Comparison of ENCODE assay signal across 28 mouse cellular contexts in genomic region chr16:71496478-71497198, GRCm38 (mm10).
DNase-seq lines count a peak whose midpoint lies in the region; ATAC-seq and TF ChIP-seq lines count a peak whose summit lies in the region.
"Had no signal": no experiment of that assay in that cellular context is flagged by ENCODE, and none has a peak within 500 bp of the region (broad histone marks: within the 10 kb centered on the region; RNA-seq: fewer than 3 reads in every experiment).

No protein-coding gene starts in this region.

- no peak overlapping the region for H3K4me3 ChIP-seq in forebrain, embryonic 11.5 days (ENCODE audit: low read depth, low read length)
- no peak overlapping the region for H3K4me3 ChIP-seq in forebrain, postnatal 0 days (ENCODE audit: low read depth, low read length)
- no peak overlapping the region for H3K4me3 ChIP-seq in midbrain, embryonic 11.5 days (ENCODE audit: low read depth, low read length)
- H3K4me3 ChIP-seq in midbrain, postnatal 0 days (ENCODE audit: low read depth, low read length): no peak overlapping the region
- H3K4me3 ChIP-seq in forebrain, embryonic 13.5 days: no peak overlapping the region
- H3K4me3 ChIP-seq in midbrain, embryonic 13.5 days (replicated peaks): no peak overlapping the region
- no peak overlapping the region for H3K4me3 ChIP-seq in intestine, embryonic 15.5 days (replicated peaks)
- H3K4me3 ChIP-seq: gastrocnemius, adult 2 months; heart, adult 2 months; heart, embryonic 13.5 days; limb, embryonic 13.5 days; lung, embryonic 15.5 days; megakaryocyte, embryonic 14.5 days; neural tube, embryonic 13.5 days had no signal

- H3K4me1 ChIP-seq in forebrain, embryonic 11.5 days (replicated peaks; ENCODE audit: control insufficient read depth, insufficient read depth, low read length): 0 out of 2 replicates have a peak, but pooled peaks cover 2% of the 10 kb centered on the region
- H3K4me1 ChIP-seq in forebrain, postnatal 0 days (ENCODE audit: insufficient read depth): no peaks in the 10 kb centered on the region
- H3K4me1 ChIP-seq in midbrain, embryonic 11.5 days (ENCODE audit: control insufficient read depth, insufficient read depth, low read length): no peaks in the 10 kb centered on the region
- no peaks in the 10 kb centered on the region for H3K4me1 ChIP-seq in midbrain, postnatal 0 days (ENCODE audit: insufficient read depth, low read length)
- H3K4me1 ChIP-seq in forebrain, embryonic 13.5 days: peaks cover 9% of the 10 kb centered on the region
- 0 out of 2 replicates have a peak, but pooled peaks cover 7% of the 10 kb centered on the region for H3K4me1 ChIP-seq in midbrain, embryonic 13.5 days (replicated peaks)
- no peaks in the 10 kb centered on the region for H3K4me1 ChIP-seq in intestine, embryonic 15.5 days (replicated peaks)
- H3K4me1 ChIP-seq: heart, embryonic 13.5 days; limb, embryonic 13.5 days; lung, embryonic 15.5 days; megakaryocyte, embryonic 14.5 days had no signal

- DNase-seq in forebrain, embryonic 11.5 days (ENCODE audit: low spot score): no peak
- DNase-seq in forebrain, postnatal 0 days: no peak
- no peak for DNase-seq in midbrain, embryonic 11.5 days (ENCODE audit: low spot score, missing footprints)
- DNase-seq in midbrain, postnatal 0 days (ENCODE audit: low spot score): no peak
- no peak for DNase-seq in gastrocnemius, postnatal 36 days
- DNase-seq: adrenal gland, postnatal 10 days; cerebellum, adult 11-12 months; cerebellum, adult 9-11 months; gastrocnemius, adult 2 months; heart, adult 2 months; heart, postnatal 10 days; kidney, adult 8-10 months; kidney, postnatal 4 days; lung, postnatal 36 days; thymus, postnatal 4 days had no signal

- no peak overlapping the region for H3K27ac ChIP-seq in forebrain, embryonic 11.5 days (ENCODE audit: low read depth, low read length)
- no peak overlapping the region for H3K27ac ChIP-seq in forebrain, postnatal 0 days (ENCODE audit: low read depth, low read length)
- no peak overlapping the region for H3K27ac ChIP-seq in midbrain, embryonic 11.5 days (ENCODE audit: low read depth, low read length)
- H3K27ac ChIP-seq in midbrain, postnatal 0 days (ENCODE audit: low read depth, low read length): no peak overlapping the region
- no peak overlapping the region for H3K27ac ChIP-seq in forebrain, embryonic 13.5 days
- H3K27ac ChIP-seq in midbrain, embryonic 13.5 days: peak overlapping the region; percentile 51
- H3K27ac ChIP-seq in intestine, embryonic 15.5 days: no peak overlapping the region
- H3K27ac ChIP-seq: gastrocnemius, adult 2 months; heart, adult 2 months; heart, embryonic 13.5 days; kidney, postnatal 0 days; limb, embryonic 13.5 days; lung, embryonic 15.5 days; neural tube, embryonic 13.5 days had no signal

- ATAC-seq in forebrain, embryonic 11.5 days (replicated peaks; ENCODE audit: low FRiP score): peak; percentile 75
- no peak for ATAC-seq in forebrain, postnatal 0 days
- ATAC-seq in midbrain, embryonic 11.5 days (ENCODE audit: low FRiP score): peak; percentile 86
- no peak for ATAC-seq in midbrain, postnatal 0 days (ENCODE audit: low FRiP score)
- ATAC-seq in forebrain, embryonic 13.5 days: peak; percentile 51
- ATAC-seq in midbrain, embryonic 13.5 days: peak; percentile 86
- ATAC-seq in intestine, embryonic 15.5 days: no peak
- ATAC-seq: hindbrain, embryonic 16.5 days; intestine, embryonic 16.5 days; Patski had no signal

- H3K9ac ChIP-seq in forebrain, embryonic 11.5 days (ENCODE audit: low read length): no peak overlapping the region
- H3K9ac ChIP-seq in forebrain, postnatal 0 days: no peak overlapping the region
- H3K9ac ChIP-seq in midbrain, embryonic 11.5 days (ENCODE audit: low read length): no peak overlapping the region
- no peak overlapping the region for H3K9ac ChIP-seq in midbrain, postnatal 0 days (replicated peaks; ENCODE audit: low read length, poor library complexity, severe bottlenecking)
- no peak overlapping the region for H3K9ac ChIP-seq in forebrain, embryonic 13.5 days
- H3K9ac ChIP-seq in midbrain, embryonic 13.5 days (replicated peaks): no peak overlapping the region
- H3K9ac ChIP-seq in intestine, embryonic 15.5 days: no peak overlapping the region
- H3K9ac ChIP-seq: heart, embryonic 13.5 days; limb, embryonic 13.5 days; lung, embryonic 15.5 days; neural tube, embryonic 13.5 days had no signal

- no peaks in the 10 kb centered on the region for H3K36me3 ChIP-seq in forebrain, embryonic 11.5 days (ENCODE audit: control insufficient read depth, insufficient read depth, low read length)
- H3K36me3 ChIP-seq in forebrain, postnatal 0 days (ENCODE audit: insufficient read depth): no peaks in the 10 kb centered on the region
- no peaks in the 10 kb centered on the region for H3K36me3 ChIP-seq in midbrain, embryonic 11.5 days (ENCODE audit: control insufficient read depth, insufficient read depth, low read length)
- no peaks in the 10 kb centered on the region for H3K36me3 ChIP-seq in midbrain, postnatal 0 days (ENCODE audit: insufficient read depth, low read length)
- H3K36me3 ChIP-seq in forebrain, embryonic 13.5 days (ENCODE audit: poor library complexity, severe bottlenecking): no peaks in the 10 kb centered on the region
- H3K36me3 ChIP-seq in midbrain, embryonic 13.5 days: no peaks in the 10 kb centered on the region
- H3K36me3 ChIP-seq in intestine, embryonic 15.5 days: no peaks in the 10 kb centered on the region
- H3K36me3 ChIP-seq: heart, embryonic 13.5 days; limb, embryonic 13.5 days; lung, embryonic 15.5 days; neural tube, embryonic 13.5 days had no signal

- no peak overlapping the region for H3K4me2 ChIP-seq in forebrain, embryonic 11.5 days (ENCODE audit: low read depth, low read length, severe bottlenecking)
- H3K4me2 ChIP-seq in forebrain, postnatal 0 days (ENCODE audit: low read depth): no peak overlapping the region
- H3K4me2 ChIP-seq in midbrain, embryonic 11.5 days: no peak overlapping the region
- no peak overlapping the region for H3K4me2 ChIP-seq in midbrain, postnatal 0 days (ENCODE audit: low read depth, low read length, poor library complexity, severe bottlenecking)
- H3K4me2 ChIP-seq in forebrain, embryonic 13.5 days: no peak overlapping the region
- no peak overlapping the region for H3K4me2 ChIP-seq in midbrain, embryonic 13.5 days (replicated peaks)
- no peak overlapping the region for H3K4me2 ChIP-seq in intestine, embryonic 15.5 days (replicated peaks)
- H3K4me2 ChIP-seq: heart, embryonic 13.5 days; limb, embryonic 13.5 days; liver, embryonic 11.5 days; lung, embryonic 15.5 days; neural tube, embryonic 13.5 days had no signal

- no peak for TF ChIP-seq CTCF in forebrain, postnatal 0 days (IDR thresholded peaks at IDR 0.05; ENCODE audit: low read depth)
- no peak for TF ChIP-seq CTCF in midbrain, postnatal 0 days (IDR thresholded peaks at IDR 0.05)

- WGBS in forebrain, embryonic 11.5 days: 66% methylated on average over 2 of the region's 2 CpGs
- WGBS in forebrain, postnatal 0 days: 32% methylated on average over 2 of the region's 2 CpGs
- 69% methylated on average over 2 of the region's 2 CpGs for WGBS in midbrain, embryonic 11.5 days
- WGBS in midbrain, postnatal 0 days: 50% methylated on average over 2 of the region's 2 CpGs
- WGBS in forebrain, embryonic 13.5 days: 56% methylated on average over 2 of the region's 2 CpGs
- WGBS in midbrain, embryonic 13.5 days: 64% methylated on average over 2 of the region's 2 CpGs
- WGBS in intestine, embryonic 15.5 days: 86% methylated on average over 2 of the region's 2 CpGs

- no peaks in the 10 kb centered on the region for H3K27me3 ChIP-seq in forebrain, embryonic 11.5 days (ENCODE audit: control insufficient read depth, insufficient read depth, low read length)
- no peaks in the 10 kb centered on the region for H3K27me3 ChIP-seq in forebrain, postnatal 0 days (ENCODE audit: insufficient read depth, low read length)
- H3K27me3 ChIP-seq in midbrain, embryonic 11.5 days (ENCODE audit: control insufficient read depth, insufficient read depth, low read length): no peaks in the 10 kb centered on the region
- H3K27me3 ChIP-seq in midbrain, postnatal 0 days (ENCODE audit: insufficient read depth, low read length): no peaks in the 10 kb centered on the region
- no peaks in the 10 kb centered on the region for H3K27me3 ChIP-seq in forebrain, embryonic 13.5 days
- no peaks in the 10 kb centered on the region for H3K27me3 ChIP-seq in midbrain, embryonic 13.5 days
- H3K27me3 ChIP-seq in intestine, embryonic 15.5 days (replicated peaks): no peaks in the 10 kb centered on the region
- H3K27me3 ChIP-seq: heart, embryonic 13.5 days; limb, embryonic 13.5 days; lung, embryonic 15.5 days; megakaryocyte, embryonic 14.5 days; neural tube, embryonic 13.5 days; Patski had no signal

- intact Hi-C loops in gastrocnemius, postnatal 36 days (cut with DNase I): no loop called here

- H3K9me3 ChIP-seq in forebrain, embryonic 11.5 days (ENCODE audit: control insufficient read depth, low read length): no peaks in the 10 kb centered on the region
- H3K9me3 ChIP-seq in forebrain, postnatal 0 days (ENCODE audit: low read length): no peaks in the 10 kb centered on the region
- H3K9me3 ChIP-seq in midbrain, embryonic 11.5 days (ENCODE audit: control insufficient read depth, low read length): no peaks in the 10 kb centered on the region
- H3K9me3 ChIP-seq in midbrain, postnatal 0 days (ENCODE audit: low read length): no peaks in the 10 kb centered on the region
- no peaks in the 10 kb centered on the region for H3K9me3 ChIP-seq in forebrain, embryonic 13.5 days (replicated peaks)
- H3K9me3 ChIP-seq in midbrain, embryonic 13.5 days: no peaks in the 10 kb centered on the region
- no peaks in the 10 kb centered on the region for H3K9me3 ChIP-seq in intestine, embryonic 15.5 days
- H3K9me3 ChIP-seq: heart, embryonic 13.5 days; limb, embryonic 13.5 days; lung, embryonic 15.5 days; megakaryocyte, embryonic 14.5 days; neural tube, embryonic 13.5 days had no signal

Comparison
In these comparisons a context has a peak if more than half of its experiments do, and no peak if none do; other contexts are left out.
1. ATAC-seq: peak in forebrain, embryonic 11.5 days (single experiment), midbrain, embryonic 11.5 days (single experiment), forebrain, embryonic 13.5 days (single experiment) and midbrain, embryonic 13.5 days (single experiment); none in forebrain, postnatal 0 days (single experiment), midbrain, postnatal 0 days (single experiment) and intestine, embryonic 15.5 days (single experiment).